Mouse (Mus musculus) heart, adult 2 months (tissue): ENCODE data around the gene Cym. TPM values are rescaled to one million over a fixed set of nuclear protein-coding genes. Genes with fewer than 3 reads are reported as not detected.

ENCODE experiments used
- DNase-seq, 2 experiments: peaks; one replicate each; pipeline ENCODE4 v3.0.0; 2021
- H3K27ac ChIP-seq: fragments of 200-600 bp; 2 replicates; pipeline ENCODE4 v1.8.1; 2022
- H3K27me3 ChIP-seq: fragments of 200-500 bp; 2 replicates; pipeline ENCODE4 v1.6.1; 2012; ENCODE audit warnings: mild to moderate bottlenecking, low read length, inconsistent platforms, mixed read lengths; ENCODE audit not compliant: control insufficient read depth, insufficient read depth
- H3K36me3 ChIP-seq: fragments of 200-500 bp; 2 replicates; pipeline ENCODE4 v1.6.1; 2012; ENCODE audit warnings: low read length, inconsistent platforms; ENCODE audit not compliant: control insufficient read depth, insufficient read depth
- H3K4me1 ChIP-seq: fragments of 200-500 bp; 2 replicates; pipeline ENCODE4 v1.6.1; 2011; ENCODE audit warnings: low read length; ENCODE audit not compliant: control insufficient read depth, insufficient read depth
- H3K4me3 ChIP-seq: fragments of 200-600 bp; 2 replicates; pipeline ENCODE4 v1.8.1; 2022
- H3K79me2 ChIP-seq: fragments of 200-500 bp; replicated peaks from 2 replicates; pipeline ENCODE4 v1.6.1; 2012; ENCODE audit warnings: mild to moderate bottlenecking, inconsistent platforms, low read length, moderate library complexity, mixed read lengths; ENCODE audit not compliant: control insufficient read depth, insufficient read depth
- H3K9ac ChIP-seq: fragments of 200-500 bp; 2 replicates; pipeline ENCODE4 v1.6.1; 2012; ENCODE audit warnings: low read depth, mild to moderate bottlenecking, control low read depth, inconsistent platforms, low read length, mixed read lengths
- CTCF ChIP-seq: fragments of 200-600 bp; IDR thresholded peaks from 2 replicates; pipeline ENCODE4 v1.8.1; 2022; ENCODE audit warnings: antibody characterized with exemption, mild to moderate bottlenecking, moderate library complexity
- EP300 ChIP-seq: fragments of 200-500 bp; IDR thresholded peaks from 2 replicates; pipeline ENCODE4 v1.6.1; 2011; ENCODE audit warnings: low read depth, low read length, control low read depth; ENCODE audit not compliant: insufficient read depth
- POLR2A ChIP-seq: fragments of 200-500 bp; IDR thresholded peaks from 2 replicates; pipeline ENCODE4 v1.6.1; 2011; ENCODE audit warnings: mild to moderate bottlenecking, low read depth, low read length, control low read depth; ENCODE audit not compliant: insufficient read depth
- WGBS: fragments of 180-500 bp; shearing (Covaris S2); methylation state at CpG from one replicate; pipeline ENCODE4 v1.1.7; 2018; 5-methylcytosine and 5-hydroxymethylcytosine counted together
- intact Hi-C: fragments of 180-260 bp; cut with DNase I; formaldehyde crosslinking; loops from one replicate; pipeline ENCODE4 v1.15.1; 2025
- polyA plus RNA-seq: library from polyadenylated mRNA; depleted of rRNA; stranded (reverse); fragments of >200 nt; gene quantifications from 2 replicates; pipeline ENCODE4 v1.2.3, GENCODE M21; 2012
- total RNA-seq, 2 experiments: library from RNA; stranded (reverse); gene quantifications; 2 replicates each; pipeline ENCODE4 v1.2.3; 2021

Cym gene
- total and polyA plus RNA-seq, 3 experiments = 0.12 TPM; not detected in 2

DNA sequence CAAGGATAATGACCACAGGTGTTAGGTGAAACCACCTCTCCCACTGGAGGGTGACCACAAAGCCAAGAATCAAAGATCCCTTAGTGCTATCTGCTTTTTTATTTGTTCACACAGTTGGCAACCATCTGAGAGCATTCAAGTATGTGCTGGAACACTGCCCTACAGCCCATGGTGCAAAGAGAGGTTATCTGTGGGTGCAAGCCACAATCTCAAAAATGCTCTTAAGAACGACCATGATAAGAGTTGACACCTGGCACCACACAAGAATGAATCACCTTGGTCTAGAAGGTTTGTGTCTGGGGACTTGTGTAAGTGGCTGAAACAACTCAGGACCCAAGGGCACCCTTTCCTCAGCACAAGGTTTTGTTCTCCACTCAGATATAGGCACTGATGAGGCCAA lies 1.7 kb upstream of the Cym start:
- H3K4me1 ChIP-seq = peaks cover 6% of the 10 kb centered on the region
- H3K9ac ChIP-seq = no peak overlapping the region
- H3K4me3 ChIP-seq = no peak overlapping the region
- H3K79me2 ChIP-seq = no peaks in the 10 kb centered on the region
- no peaks in the 10 kb centered on the region for H3K27me3 ChIP-seq
- no peaks in the 10 kb centered on the region for H3K36me3 ChIP-seq
- no peak for DNase-seq
- intact Hi-C loops = no loop called here
- WGBS = 31% methylated on average over 1 of the region's 1 CpGs
- H3K27ac ChIP-seq = no peak overlapping the region
- TF ChIP-seq CTCF = no peak
- no peak for TF ChIP-seq EP300
- TF ChIP-seq POLR2A = no peak

DNA sequence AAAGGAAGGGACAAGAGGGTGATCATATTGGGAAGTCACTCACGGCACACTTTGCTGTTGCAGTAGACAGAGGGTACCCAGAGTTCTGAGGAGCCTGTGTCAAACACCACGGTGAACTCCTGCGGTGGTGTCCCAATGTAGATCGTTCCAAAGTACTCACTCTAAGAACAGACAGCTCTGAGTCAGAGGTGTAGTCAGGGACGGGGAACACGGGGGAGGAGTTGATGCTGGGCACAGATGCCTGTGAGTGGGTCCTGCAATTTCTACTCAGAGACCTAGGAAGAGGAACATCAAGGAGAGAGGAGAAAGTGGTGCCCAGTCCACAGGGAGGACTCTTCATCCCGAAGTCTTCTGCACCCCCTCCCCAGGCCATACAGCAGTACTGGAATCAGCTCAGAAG lies 3.0 kb downstream of the Cym start:
- WGBS = 87% methylated on average over 7 of the region's 7 CpGs
- Histone ChIP-seq H3K27ac (no peak overlapping the region), H3K79me2 (no peaks in the 10 kb centered on the region), H3K36me3 (no peaks in the 10 kb centered on the region), H3K9ac (no peak overlapping the region), H3K27me3 (no peaks in the 10 kb centered on the region), H3K4me3 (no peak overlapping the region), H3K4me1 (0 out of 2 replicates have a peak, but pooled peaks cover 3% of the 10 kb centered on the region)
- TF ChIP-seq EP300 = no peak
- TF ChIP-seq POLR2A = no peak
- TF ChIP-seq CTCF = no peak
- DNase-seq = no peak
- intact Hi-C loops = no loop called here

DNA sequence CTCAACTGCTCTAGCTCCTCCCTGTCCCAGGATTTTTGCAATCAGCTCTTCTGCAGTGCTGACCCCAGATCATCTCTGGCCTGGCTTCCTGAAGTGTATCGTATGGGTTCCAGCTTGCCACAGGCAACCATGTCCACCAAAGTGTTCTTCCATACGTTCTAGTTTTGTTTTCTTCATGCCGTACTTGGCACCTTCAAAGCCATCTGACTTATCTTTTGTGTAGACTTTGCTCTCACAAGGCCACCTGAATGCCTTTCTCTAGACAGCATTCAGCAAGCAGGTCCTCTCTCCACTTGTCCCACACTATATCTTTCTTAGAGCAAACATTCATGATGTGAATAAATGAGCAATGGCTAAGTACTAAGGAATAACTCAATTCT lies 4.4 kb downstream of the Cym start:
- Histone ChIP-seq H3K27me3 (no peaks in the 10 kb centered on the region), H3K36me3 (no peaks in the 10 kb centered on the region), H3K9ac (no peak overlapping the region), H3K4me3 (no peak overlapping the region), H3K27ac (no peak overlapping the region), H3K79me2 (no peaks in the 10 kb centered on the region), H3K4me1 (0 out of 2 replicates have a peak, but pooled peaks cover 1% of the 10 kb centered on the region)
- no peak for DNase-seq
- intact Hi-C loops = no loop called here
- WGBS = 66% methylated on average over 3 of the region's 3 CpGs
- TF ChIP-seq POLR2A = no peak
- no peak for TF ChIP-seq CTCF
- TF ChIP-seq EP300 = no peak

DNA sequence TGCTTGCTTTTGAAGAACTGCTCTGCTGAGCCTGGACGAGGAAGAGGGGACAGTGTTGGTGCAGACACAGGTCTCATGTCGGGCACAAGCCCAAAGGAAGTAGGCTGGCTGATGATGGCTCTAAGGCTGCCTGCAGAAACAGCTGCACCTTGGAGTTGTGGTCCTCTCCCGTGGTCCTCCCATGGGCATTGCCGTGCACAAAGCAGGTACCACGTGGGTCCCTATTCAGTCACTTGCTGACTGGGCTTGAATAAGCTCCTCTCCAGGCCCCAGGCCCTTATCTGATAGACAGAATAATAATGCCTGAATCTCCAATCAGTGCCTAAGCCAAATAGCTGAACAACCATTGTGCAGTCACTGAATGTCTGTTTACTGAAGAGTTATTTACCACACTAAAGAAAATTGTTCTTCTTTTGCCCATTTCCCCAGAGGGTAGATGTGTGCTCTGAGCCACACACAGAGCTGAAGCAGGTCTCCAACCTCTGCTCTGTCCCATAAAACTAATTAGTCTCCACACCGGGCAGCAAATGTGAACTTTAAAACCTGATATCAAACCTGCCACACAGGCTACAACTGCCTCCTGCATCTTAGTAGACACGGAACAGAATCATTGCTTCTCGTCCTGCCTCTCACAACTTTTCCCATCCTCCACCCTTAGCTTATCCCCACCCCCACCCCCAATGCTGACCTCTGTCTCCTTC lies 5.0 kb downstream of the Cym start:
- no peak for TF ChIP-seq CTCF
- no peak for TF ChIP-seq EP300
- TF ChIP-seq POLR2A = no peak
- H3K27ac ChIP-seq = no peak overlapping the region
- intact Hi-C loops = no loop called here
- H3K9ac ChIP-seq = no peak overlapping the region
- H3K27me3 ChIP-seq = no peaks in the 10 kb centered on the region
- no peaks in the 10 kb centered on the region for H3K79me2 ChIP-seq
- DNase-seq = no peak
- H3K4me3 ChIP-seq = no peak overlapping the region
- 71% methylated on average over 8 of the region's 8 CpGs for WGBS
- H3K36me3 ChIP-seq = no peaks in the 10 kb centered on the region
- H3K4me1 ChIP-seq = 0 out of 2 replicates have a peak, but pooled peaks cover 1% of the 10 kb centered on the region

DNA sequence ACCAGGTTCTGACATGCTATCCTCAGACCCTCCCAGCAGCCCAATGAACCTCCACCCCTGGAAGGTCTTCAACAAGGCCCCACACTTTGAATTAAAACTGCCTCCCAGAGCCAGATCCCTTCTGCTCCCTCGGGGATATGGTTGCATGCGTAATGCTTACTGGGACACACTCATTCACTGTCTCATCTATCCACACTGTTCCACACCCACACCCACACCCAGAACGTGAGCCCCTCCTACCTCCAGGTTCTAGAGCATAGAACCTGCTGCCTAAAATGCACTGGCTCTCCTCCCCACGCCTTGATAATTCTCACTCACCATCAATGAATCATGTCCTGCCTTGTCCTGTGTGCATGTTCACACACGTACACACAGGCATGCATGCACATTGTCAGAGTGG lies 6.9 kb downstream of the Cym start:
- Histone ChIP-seq H3K4me3 (no peak overlapping the region), H3K79me2 (no peaks in the 10 kb centered on the region), H3K36me3 (no peaks in the 10 kb centered on the region), H3K27me3 (no peaks in the 10 kb centered on the region), H3K27ac (no peak overlapping the region), H3K9ac (no peak overlapping the region), H3K4me1 (0 out of 2 replicates have a peak, but pooled peaks cover 1% of the 10 kb centered on the region)
- no peak for DNase-seq
- 74% methylated on average over 5 of the region's 5 CpGs for WGBS
- intact Hi-C loops = no loop called here
- TF ChIP-seq EP300 (no peak), POLR2A (no peak), CTCF (no peak)

DNA sequence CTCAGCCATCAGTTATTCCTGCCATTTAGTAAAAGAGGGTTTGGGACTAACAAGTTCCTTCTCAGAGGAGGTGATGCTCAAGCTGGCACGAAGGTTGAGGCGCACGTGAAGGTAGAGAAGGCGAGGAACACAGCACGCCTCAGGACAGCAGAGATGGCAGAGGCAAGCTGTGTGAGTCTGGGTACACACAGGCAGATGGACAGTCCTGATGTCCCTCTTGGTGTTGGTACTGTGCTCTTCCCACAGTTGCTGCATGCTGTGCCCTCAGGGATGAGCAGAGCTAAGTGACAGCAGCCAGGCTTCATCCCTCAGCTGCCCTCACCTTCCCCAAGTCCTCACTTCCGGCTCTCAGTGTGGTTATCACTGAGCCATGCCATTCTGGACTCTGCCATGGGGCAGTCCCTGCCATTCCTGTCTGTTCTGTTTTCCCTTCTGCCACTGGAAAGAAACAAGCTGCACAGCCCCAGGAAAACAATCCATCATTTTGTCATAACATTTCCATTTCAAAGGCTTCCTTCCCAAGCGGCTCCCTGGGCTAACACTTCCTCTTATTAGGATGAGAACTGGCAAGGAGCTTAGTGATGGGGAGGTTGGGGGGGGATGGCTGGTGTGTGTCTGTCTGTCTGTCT lies 13.8 kb downstream of the Cym start:
- Histone ChIP-seq H3K79me2 (no peaks in the 10 kb centered on the region), H3K4me1 (peaks cover 12% of the 10 kb centered on the region), H3K36me3 (no peaks in the 10 kb centered on the region), H3K27ac (no peak overlapping the region), H3K27me3 (no peaks in the 10 kb centered on the region), H3K4me3 (no peak overlapping the region), H3K9ac (no peak overlapping the region)
- DNase-seq = no peak
- WGBS = 62% methylated on average over 7 of the region's 7 CpGs
- intact Hi-C loops = loop anchor here (2.0 to 10.0 kb wide), 3 partner anchors 147 to 367 kb away; no protein-coding TSS in a partner anchor
- TF ChIP-seq CTCF (no peak), EP300 (no peak), POLR2A (no peak)
